Mouse (Mus musculus): ENCODE results near the gene Zfp870. TPM values are rescaled to one million over a fixed set of nuclear protein-coding genes. Genes with fewer than 3 reads are reported as not detected.
"Not testable (repeated sequence)": the region's sequence is repeated elsewhere in the genome, so short reads cannot be mapped to it uniquely, and the experiment has no call there.

Zfp870 gene
- polyA plus RNA-seq, 1 experiment from 2014 or later = 11.1 TPM

DNA sequence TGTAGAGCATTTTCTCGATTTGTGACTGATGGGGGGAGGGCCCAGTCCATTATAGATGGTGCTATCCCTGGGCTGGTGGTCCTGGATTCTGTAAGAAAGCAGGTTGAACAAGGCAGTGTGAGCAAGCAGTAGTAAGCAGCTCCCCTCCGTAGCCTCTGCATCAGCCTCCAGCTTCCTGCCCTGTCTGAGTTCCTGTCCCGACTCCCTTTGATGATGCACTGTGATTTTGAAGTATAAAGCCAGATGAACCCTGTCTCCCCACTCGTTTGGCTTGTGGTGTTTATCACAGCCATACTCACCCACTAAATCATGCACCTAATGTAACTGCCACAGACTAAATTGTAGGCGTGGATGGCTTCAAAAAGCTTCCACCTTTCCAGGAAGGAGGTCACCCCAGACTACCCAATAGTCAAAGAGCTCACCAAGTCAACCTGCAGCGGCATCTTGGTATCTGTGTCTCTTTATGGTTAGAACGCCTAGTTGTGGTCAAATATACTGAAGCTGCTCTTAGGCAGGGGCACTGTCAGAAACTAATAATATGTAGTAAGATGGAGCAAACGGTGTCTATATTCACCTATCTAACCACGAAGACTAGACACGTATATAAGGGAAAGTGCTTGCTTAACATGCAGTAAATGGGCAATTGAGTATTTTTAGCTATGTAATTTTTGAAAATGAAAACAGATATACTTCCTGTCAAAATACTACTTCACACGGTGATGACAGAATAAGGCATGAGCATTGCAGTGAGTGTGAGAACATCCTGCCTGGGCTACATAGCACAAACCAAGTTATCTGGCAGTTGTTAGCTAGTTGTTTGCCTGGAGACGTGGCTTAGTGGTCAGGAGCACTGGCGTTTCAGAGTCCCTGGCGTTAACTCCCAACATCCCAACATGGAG is 10.9 kb downstream of the Zfp870 start:
- no peaks in the 10 kb centered on the region for H3K9me3 ChIP-seq (ENCODE audit: control insufficient read depth, low read length)
- no peak overlapping the region for H3K4me2 ChIP-seq (ENCODE audit: low read length)
- no peak overlapping the region for H3K4me3 ChIP-seq (replicated peaks; ENCODE audit: low read depth, low read length)
- no peak for DNase-seq
- no peak overlapping the region for H3K27ac ChIP-seq (replicated peaks; ENCODE audit: low read depth, low read length)
- H3K9ac ChIP-seq (replicated peaks; ENCODE audit: low read length) = no peak overlapping the region
- H3K27me3 ChIP-seq (ENCODE audit: control insufficient read depth, insufficient read depth, low read length) = no peaks in the 10 kb centered on the region
- peaks cover 47% of the 10 kb centered on the region for H3K36me3 ChIP-seq (ENCODE audit: control insufficient read depth, insufficient read depth, low read length)
- no peaks in the 10 kb centered on the region for H3K4me1 ChIP-seq (ENCODE audit: control insufficient read depth, insufficient read depth, low read length)
- WGBS = 93% methylated on average over 14 of the region's 14 CpGs
- no peak for ATAC-seq (ENCODE audit: low FRiP score, low TSS enrichment)

DNA sequence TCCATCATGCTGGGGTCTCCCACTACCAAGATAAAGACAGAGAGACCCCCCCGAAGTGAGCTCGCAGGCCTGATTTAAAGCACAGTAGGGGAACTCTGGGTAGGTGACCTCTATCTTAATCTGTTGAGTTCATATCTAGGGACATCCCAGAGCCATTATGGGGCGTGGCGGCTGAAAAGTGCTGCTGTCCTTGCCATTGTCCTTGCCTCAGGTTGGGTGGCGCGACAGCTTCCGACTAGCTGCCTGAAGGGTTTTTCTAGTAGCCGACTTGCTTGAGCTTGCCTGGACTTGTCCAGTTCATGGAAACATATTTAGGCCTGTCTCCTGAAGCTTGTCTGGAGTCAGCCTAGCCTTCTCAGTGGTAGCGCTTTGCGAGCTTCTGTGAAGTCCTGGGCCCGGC is 12.7 kb downstream of the Zfp870 start:
- Histone ChIP-seq H3K9ac (replicated peaks; ENCODE audit: low read length) (no peak overlapping the region), H3K27ac (replicated peaks; ENCODE audit: low read depth, low read length) (no peak overlapping the region), H3K4me3 (replicated peaks; ENCODE audit: low read depth, low read length) (no peak overlapping the region), H3K4me2 (ENCODE audit: low read length) (no peak overlapping the region), H3K27me3 (ENCODE audit: control insufficient read depth, insufficient read depth, low read length) (no peaks in the 10 kb centered on the region), H3K9me3 (ENCODE audit: control insufficient read depth, low read length) (no peaks in the 10 kb centered on the region), H3K4me1 (ENCODE audit: control insufficient read depth, insufficient read depth, low read length) (no peaks in the 10 kb centered on the region), H3K36me3 (ENCODE audit: control insufficient read depth, insufficient read depth, low read length) (peaks cover 40% of the 10 kb centered on the region)
- DNase-seq (no peak), ATAC-seq (ENCODE audit: low FRiP score, low TSS enrichment) (no peak)
- WGBS = 94% methylated on average over 11 of the region's 11 CpGs

DNA sequence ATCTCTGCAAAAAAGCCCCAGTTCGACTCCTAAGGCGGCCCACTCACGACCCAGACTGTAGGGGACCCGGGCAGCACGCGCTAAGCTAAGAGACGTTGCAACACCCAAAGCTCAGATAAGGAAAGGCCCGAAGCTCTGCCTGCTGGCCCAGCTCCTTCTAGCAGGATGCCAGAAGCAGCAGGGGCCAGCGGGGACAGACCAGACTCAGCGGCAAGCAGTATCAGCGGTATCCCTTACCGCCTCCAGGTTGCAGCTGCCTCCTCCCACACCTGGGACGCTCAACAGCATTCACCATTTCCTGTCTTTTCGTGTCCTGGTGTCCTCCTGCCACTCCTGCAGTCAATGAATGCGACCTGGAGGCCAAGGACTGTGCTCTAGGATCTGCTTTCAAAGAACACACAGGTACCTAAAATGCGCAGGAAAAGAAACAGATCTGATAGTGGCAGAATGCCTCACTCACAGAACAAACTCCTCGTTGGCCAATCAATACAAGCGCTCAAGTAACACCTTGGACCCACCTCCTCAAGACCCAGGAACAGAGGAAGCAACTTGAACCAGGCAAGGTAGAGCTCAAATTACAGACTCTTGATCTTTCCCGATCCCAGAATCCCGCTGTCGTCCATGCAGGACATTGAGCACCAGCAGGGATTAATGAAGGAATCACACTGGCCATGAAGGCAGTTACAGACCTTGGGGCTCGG is 13.8 kb downstream of the Zfp870 start:
- Histone ChIP-seq H3K27me3 (ENCODE audit: control insufficient read depth, insufficient read depth, low read length) (no peaks in the 10 kb centered on the region), H3K4me3 (replicated peaks; ENCODE audit: low read depth, low read length) (no peak overlapping the region), H3K36me3 (ENCODE audit: control insufficient read depth, insufficient read depth, low read length) (peaks cover 28% of the 10 kb centered on the region), H3K27ac (replicated peaks; ENCODE audit: low read depth, low read length) (no peak overlapping the region), H3K4me1 (ENCODE audit: control insufficient read depth, insufficient read depth, low read length) (no peaks in the 10 kb centered on the region), H3K4me2 (ENCODE audit: low read length) (no peak overlapping the region), H3K9ac (replicated peaks; ENCODE audit: low read length) (no peak overlapping the region), H3K9me3 (ENCODE audit: control insufficient read depth, low read length) (no peaks in the 10 kb centered on the region)
- ATAC-seq (ENCODE audit: low FRiP score, low TSS enrichment) = no peak
- no peak for DNase-seq
- WGBS = 17% methylated on average over 22 of the region's 22 CpGs

DNA sequence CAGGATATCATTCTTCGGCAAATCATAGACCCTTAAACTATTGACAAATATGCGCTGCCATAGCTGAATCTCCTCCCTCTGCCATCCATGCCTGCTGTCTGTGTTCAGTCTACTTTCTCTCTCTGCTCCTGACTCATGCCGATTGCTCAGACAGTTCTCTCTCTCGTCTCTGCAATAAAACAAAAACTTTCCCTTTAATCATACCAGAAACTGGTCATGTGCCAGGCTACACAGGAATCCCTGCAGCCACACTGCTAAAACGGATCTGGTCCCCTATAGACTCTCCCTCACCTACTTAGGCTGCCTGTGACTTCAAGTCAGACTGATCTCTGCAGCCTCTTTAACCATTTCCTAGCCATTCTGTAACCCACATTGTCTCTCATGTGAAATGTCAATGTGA is 18.7 kb downstream of the Zfp870 start:
- no peaks in the 10 kb centered on the region for H3K27me3 ChIP-seq (ENCODE audit: control insufficient read depth, insufficient read depth, low read length)
- no peaks in the 10 kb centered on the region for H3K4me1 ChIP-seq (ENCODE audit: control insufficient read depth, insufficient read depth, low read length)
- no peak for DNase-seq
- no peak overlapping the region for H3K4me2 ChIP-seq (ENCODE audit: low read length)
- no peaks in the 10 kb centered on the region for H3K36me3 ChIP-seq (ENCODE audit: control insufficient read depth, insufficient read depth, low read length)
- H3K27ac ChIP-seq (replicated peaks; ENCODE audit: low read depth, low read length) = no peak overlapping the region
- 71% methylated on average over 5 of the region's 5 CpGs for WGBS
- no peak for ATAC-seq (ENCODE audit: low FRiP score, low TSS enrichment)
- no peaks in the 10 kb centered on the region for H3K9me3 ChIP-seq (ENCODE audit: control insufficient read depth, low read length)
- no peak overlapping the region for H3K9ac ChIP-seq (replicated peaks; ENCODE audit: low read length)
- no peak overlapping the region for H3K4me3 ChIP-seq (replicated peaks; ENCODE audit: low read depth, low read length)

GRCm38 (mm10) chr17:32872091-32872490 is 19.4 kb downstream of the Zfp870 start:
- Histone ChIP-seq H3K9me3 (ENCODE audit: control insufficient read depth, low read length) (no peaks in the 10 kb centered on the region), H3K4me2 (ENCODE audit: low read length) (no peak overlapping the region), H3K4me1 (ENCODE audit: control insufficient read depth, insufficient read depth, low read length) (no peaks in the 10 kb centered on the region), H3K36me3 (ENCODE audit: control insufficient read depth, insufficient read depth, low read length) (no peaks in the 10 kb centered on the region), H3K4me3 (replicated peaks; ENCODE audit: low read depth, low read length) (no peak overlapping the region), H3K27ac (replicated peaks; ENCODE audit: low read depth, low read length) (no peak overlapping the region), H3K27me3 (ENCODE audit: control insufficient read depth, insufficient read depth, low read length) (no peaks in the 10 kb centered on the region), H3K9ac (replicated peaks; ENCODE audit: low read length) (no peak overlapping the region)
- WGBS = 87% methylated on average over 4 of the region's 4 CpGs
- no peak for DNase-seq
- ATAC-seq (ENCODE audit: low FRiP score, low TSS enrichment) = no peak

DNA sequence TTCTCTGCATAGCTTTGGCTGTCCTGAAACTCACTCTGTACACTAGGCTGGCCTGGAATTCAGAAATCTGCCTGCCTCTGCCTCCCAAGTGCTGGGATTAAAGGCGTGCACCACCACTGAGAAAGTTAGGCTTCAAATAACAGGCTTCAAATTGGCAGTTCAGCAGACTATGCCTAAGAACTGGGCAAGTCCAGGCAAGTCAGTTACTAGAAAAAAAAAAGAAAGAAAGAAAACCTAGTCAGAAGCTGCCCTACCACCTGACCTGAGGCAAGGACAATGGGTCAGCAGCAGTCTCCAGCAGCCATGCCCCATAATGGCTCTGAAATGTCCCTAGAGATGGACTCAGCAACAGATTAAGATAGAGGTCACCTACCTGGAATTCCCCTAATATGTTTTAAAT is 20.0 kb downstream of the Zfp870 start:
- H3K4me1 ChIP-seq (ENCODE audit: control insufficient read depth, insufficient read depth, low read length) = no peaks in the 10 kb centered on the region
- no peak overlapping the region for H3K4me3 ChIP-seq (replicated peaks; ENCODE audit: low read depth, low read length)
- no peak overlapping the region for H3K9ac ChIP-seq (replicated peaks; ENCODE audit: low read length)
- no peak overlapping the region for H3K27ac ChIP-seq (replicated peaks; ENCODE audit: low read depth, low read length)
- 95% methylated on average over 1 of the region's 1 CpGs for WGBS
- H3K36me3 ChIP-seq (ENCODE audit: control insufficient read depth, insufficient read depth, low read length) = no peaks in the 10 kb centered on the region
- no peak for DNase-seq
- no peaks in the 10 kb centered on the region for H3K27me3 ChIP-seq (ENCODE audit: control insufficient read depth, insufficient read depth, low read length)
- ATAC-seq (ENCODE audit: low FRiP score, low TSS enrichment) = no peak
- H3K9me3 ChIP-seq (ENCODE audit: control insufficient read depth, low read length) = no peaks in the 10 kb centered on the region
- no peak overlapping the region for H3K4me2 ChIP-seq (ENCODE audit: low read length)

GRCm38 (mm10) chr17:32867266-32867665 is 24.2 kb downstream of the Zfp870 start:
- H3K9ac ChIP-seq (replicated peaks; ENCODE audit: low read length); H3K9me3 ChIP-seq (ENCODE audit: control insufficient read depth, low read length); ATAC-seq (ENCODE audit: low FRiP score, low TSS enrichment); H3K4me1 ChIP-seq (ENCODE audit: control insufficient read depth, insufficient read depth, low read length); H3K27ac ChIP-seq (replicated peaks; ENCODE audit: low read depth, low read length); H3K27me3 ChIP-seq (ENCODE audit: control insufficient read depth, insufficient read depth, low read length); DNase-seq; H3K4me3 ChIP-seq (replicated peaks; ENCODE audit: low read depth, low read length); H3K36me3 ChIP-seq (ENCODE audit: control insufficient read depth, insufficient read depth, low read length); H3K4me2 ChIP-seq (ENCODE audit: low read length): not testable (repeated sequence)
- 64% methylated on average over 3 of the region's 7 CpGs for WGBS

DNA sequence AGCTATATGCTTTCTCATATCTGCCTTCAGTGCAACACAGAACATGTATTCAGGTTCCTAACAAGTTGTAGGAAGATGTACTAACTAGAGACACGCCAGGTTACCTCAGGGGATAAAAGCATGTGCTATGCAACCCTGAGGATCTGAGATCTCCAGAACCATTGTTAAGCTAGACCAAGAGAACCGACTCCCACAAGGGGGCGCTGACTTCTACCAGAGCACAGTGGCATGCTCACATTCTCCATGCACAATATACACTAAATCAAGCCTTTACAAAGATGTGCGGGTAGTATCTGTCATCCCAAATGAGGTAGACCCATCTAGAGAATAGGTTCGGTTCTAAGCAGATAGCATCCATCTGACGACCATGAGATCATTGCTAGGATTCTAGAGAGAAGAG is 34.7 kb downstream of the Zfp870 start:
- not testable (repeated sequence) for H3K9ac ChIP-seq (replicated peaks; ENCODE audit: low read length); H3K27me3 ChIP-seq (ENCODE audit: control insufficient read depth, insufficient read depth, low read length); H3K27ac ChIP-seq (replicated peaks; ENCODE audit: low read depth, low read length); H3K4me2 ChIP-seq (ENCODE audit: low read length); H3K36me3 ChIP-seq (ENCODE audit: control insufficient read depth, insufficient read depth, low read length); H3K9me3 ChIP-seq (ENCODE audit: control insufficient read depth, low read length); H3K4me3 ChIP-seq (replicated peaks; ENCODE audit: low read depth, low read length); H3K4me1 ChIP-seq (ENCODE audit: control insufficient read depth, insufficient read depth, low read length); ATAC-seq (ENCODE audit: low FRiP score, low TSS enrichment); DNase-seq
- 82% methylated on average over 2 of the region's 6 CpGs for WGBS

DNA sequence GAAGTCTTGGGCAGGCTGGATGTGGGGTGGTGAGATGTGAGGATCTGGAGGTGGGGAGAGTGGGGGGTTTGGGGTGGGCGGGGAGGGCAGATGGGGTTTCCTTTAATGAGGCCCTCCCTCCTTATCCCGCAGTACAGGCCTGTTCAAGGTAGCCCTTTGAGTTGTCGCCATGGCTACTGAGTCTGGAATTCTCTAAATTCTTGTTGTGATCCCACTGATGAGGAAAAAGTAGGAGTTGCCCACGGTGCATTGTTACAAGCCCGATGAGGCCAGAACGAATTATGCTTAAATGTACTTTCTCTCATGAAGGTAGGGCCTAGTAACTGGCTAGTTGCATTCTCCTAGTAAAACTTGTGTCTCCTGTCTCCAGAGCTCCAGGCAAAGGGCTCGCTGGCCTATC is 39.9 kb downstream of the Zfp870 start:
- ATAC-seq (ENCODE audit: low FRiP score, low TSS enrichment) = no peak
- no peaks in the 10 kb centered on the region for H3K27me3 ChIP-seq (ENCODE audit: control insufficient read depth, insufficient read depth, low read length)
- no peak for DNase-seq
- 22% methylated on average over 7 of the region's 7 CpGs for WGBS
- no peak overlapping the region for H3K27ac ChIP-seq (replicated peaks; ENCODE audit: low read depth, low read length)
- H3K4me1 ChIP-seq (ENCODE audit: control insufficient read depth, insufficient read depth, low read length) = no peaks in the 10 kb centered on the region
- H3K4me3 ChIP-seq (replicated peaks; ENCODE audit: low read depth, low read length) = no peak overlapping the region
- H3K9ac ChIP-seq (replicated peaks; ENCODE audit: low read length) = no peak overlapping the region
- H3K36me3 ChIP-seq (ENCODE audit: control insufficient read depth, insufficient read depth, low read length) = no peaks in the 10 kb centered on the region
- H3K4me2 ChIP-seq (ENCODE audit: low read length) = no peak overlapping the region
- H3K9me3 ChIP-seq (ENCODE audit: control insufficient read depth, low read length) = no peaks in the 10 kb centered on the region
